Mouse (Mus musculus) right cerebral cortex, adult 18-20 months (tissue): Measurements from ENCODE around the gene Lix1l.

Source experiments
- DNase-seq: peaks from one replicate; pipeline ENCODE4 v3.0.0; 2022; ENCODE audit warnings: mixed read lengths

Gene Lix1l

GRCm38 (mm10) chr3:96566661-96567450 lies 34.1 kb upstream of the Lix1l start:
- DNase-seq, result no peak

- DNase-seq, result no peak
These were observed 32.3 kb upstream of the Lix1l start for GRCm38 (mm10) chr3:96568605-96569004.

DNA sequence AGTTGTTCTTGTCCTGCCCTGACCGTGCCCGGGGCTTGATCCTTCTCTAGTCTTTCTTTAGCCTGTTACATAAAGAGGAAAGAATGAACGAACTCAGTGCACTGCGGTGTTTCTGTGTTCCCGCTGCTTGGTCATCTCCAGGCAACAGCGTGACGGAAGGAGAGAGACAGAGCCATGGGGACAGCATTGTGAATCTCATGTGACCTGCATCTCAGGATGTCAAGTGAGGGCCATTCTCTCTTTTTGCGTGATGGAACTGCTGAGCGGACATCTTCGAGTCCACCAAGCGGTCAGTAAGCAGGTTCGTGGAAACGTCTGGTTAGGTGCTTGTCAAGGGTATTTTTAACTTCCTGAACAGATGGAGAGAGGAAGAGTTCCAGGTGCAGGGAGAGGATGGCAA lies 31.4 kb upstream of the Lix1l start:
- no peak for DNase-seq

DNA sequence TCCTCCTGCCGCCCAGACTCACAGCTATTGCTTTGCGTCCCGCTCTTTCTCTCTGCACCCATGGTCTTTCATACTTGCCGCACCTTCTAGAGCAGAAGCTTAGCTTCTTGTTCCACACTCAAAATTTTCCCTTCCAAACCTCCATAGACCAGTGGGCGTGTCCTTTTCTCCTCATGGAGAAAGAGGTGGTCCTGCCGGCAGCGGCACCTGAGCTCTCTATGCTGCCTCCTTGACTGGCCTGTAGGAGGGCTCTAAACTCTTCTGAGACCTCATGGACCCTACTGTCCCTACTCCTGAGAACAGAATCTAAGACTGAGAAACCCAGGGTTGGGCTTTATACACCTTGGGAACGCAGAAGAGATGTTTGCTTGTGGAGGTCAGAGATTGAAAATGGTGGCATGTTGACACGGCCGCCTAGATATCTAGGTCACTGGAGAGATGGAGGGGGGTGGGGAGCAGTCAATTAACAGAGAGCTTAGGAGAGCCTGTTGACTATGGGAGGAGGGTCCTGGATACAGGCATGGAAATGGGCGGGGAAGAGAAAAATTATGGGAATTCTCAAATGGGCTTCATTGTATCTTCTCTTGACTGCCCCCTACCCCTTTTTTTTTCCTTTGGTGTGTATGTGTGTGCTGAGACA lies 30.9 kb upstream of the Lix1l start:
- DNase-seq, result no peak

GRCm38 (mm10) chr3:96570643-96571042 lies 30.3 kb upstream of the Lix1l start:
- no peak for DNase-seq

- DNase-seq, result no peak
These were observed 29.6 kb upstream of the Lix1l start for GRCm38 (mm10) chr3:96571336-96571735.

DNA sequence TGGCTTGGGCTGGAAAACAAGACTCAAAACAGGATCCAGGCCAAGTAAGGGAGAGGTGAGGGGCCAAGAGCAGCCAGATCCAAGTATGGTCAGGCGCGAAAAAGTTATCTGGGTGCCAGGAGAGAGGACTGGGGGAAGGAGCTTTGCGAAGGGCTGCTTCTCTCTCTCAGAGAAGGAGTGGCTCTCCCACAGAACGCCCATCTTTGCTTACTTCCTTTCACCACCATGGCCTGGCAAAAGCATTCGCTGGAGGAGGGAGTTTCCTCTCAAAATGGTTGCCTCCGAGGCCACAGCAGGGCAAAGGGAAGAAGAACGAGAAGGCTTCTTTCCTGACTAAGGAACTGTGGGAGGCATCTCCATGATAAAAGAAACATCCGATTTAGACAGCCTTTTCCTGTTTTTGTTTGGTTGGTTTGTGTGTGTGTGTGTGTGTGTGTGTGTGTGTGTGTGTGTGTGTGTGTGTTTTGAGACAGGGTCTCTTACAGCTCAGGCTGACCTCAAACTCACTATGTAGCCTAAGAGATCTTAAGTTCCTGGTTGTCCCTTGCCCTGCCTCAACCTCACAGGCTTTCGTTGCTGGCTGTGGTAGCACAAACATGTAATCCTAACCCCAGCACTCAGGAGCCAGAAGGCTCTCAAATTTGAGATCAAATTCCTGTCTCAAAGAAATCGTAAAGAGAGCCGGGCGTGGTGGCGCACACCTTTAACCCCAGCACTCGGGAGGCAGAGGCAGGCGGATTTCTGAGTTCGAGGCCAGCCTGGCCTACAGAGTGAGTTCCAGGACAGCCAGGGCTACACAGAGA lies 28.9 kb upstream of the Lix1l start:
- no peak for DNase-seq

GRCm38 (mm10) chr3:96573611-96574511 lies 27.1 kb upstream of the Lix1l start:
- no peak for DNase-seq

- no peak for DNase-seq
These were observed 25.5 kb upstream of the Lix1l start for GRCm38 (mm10) chr3:96575272-96575984.

DNA sequence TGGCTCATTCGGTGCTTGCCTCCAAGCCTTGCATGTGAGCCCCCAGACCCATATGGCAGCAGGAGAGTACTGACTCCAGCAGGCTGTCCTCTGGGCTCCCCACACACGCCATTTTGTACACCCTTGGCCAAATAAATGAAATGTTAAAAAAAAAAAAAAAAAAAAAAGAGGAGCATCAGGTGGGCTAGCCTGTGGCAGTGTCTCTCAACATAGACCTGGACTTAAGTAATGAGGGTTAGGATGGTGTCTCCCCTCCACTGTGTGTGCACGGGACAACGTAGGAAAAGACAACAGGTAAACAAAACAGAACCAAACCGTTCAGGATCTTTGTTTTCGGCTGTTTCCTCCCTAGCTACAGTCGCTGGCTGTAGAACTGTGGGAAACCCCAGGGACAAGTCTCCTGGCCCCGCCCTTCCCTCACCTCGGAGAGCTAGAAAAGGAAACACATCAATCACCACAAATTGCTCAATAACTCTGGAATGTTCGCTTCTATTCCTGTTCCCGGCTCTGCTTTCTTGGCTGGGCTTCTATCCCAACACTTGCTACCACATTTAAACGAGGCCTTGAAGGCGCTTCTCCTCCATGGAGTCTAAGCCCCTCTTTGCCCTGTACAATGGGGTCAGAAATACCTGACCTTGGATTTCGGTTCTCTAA lies 24.8 kb upstream of the Lix1l start:
- DNase-seq, result peak; percentile 17

- peak; percentile 95 for DNase-seq
These were observed 24.0 kb upstream of the Lix1l start, which contains the start of gene Gm16253 for GRCm38 (mm10) chr3:96576690-96577541. Gm16253 (plus strand) TSS chr3:96576984.

DNA sequence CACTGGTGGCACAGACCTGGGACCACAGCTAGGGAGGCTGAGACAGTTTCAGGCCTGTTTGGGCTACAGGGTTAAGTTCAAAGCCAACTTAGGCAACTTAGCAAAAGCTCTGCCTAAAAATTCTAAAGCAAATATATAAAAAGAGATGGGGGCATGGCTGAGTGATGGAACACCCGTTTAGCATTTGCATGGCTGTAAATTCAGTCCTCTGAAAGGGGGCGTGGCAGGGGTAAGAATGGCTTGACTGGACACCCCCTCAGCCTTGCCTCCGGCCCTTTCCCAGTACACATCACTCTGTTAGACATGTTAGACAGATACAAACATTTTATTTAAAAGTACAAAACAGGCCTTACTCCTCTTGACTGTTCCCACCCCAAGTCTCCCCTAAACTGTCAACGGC lies 23.4 kb upstream of the Lix1l start:
- no peak for DNase-seq

DNA sequence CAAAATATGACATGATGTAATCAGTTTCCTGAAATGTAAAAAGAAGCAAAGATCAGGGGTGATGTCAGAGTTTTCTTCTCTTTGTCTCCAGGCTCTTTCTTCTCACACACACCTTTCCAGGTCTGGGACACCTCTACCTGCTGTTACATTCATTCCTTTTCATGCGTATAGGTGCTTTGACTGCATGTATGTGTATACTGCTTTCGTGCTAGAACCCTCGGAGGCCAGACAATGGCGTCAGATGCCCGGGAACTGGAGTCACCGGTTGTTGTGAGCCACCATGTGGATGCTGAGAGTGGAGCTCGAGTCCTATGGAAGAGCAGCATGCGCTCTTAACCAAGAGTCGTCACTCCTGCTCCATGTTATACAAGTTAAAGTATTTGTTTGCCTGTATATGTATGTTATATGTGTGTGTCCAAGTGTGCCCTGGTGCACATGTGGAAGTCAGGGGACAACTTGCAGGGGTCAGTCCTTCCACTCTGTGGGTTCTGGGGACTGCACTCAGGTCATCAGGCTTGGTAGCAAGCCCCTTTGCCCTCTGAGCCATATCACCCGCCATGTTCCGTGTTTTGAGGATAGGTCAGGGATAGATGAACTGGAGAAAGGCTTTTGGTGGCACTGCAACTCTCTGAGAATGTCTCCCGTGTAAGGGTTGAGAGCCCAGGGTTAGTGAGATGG lies 22.2 kb upstream of the Lix1l start:
- DNase-seq, result no peak

DNA sequence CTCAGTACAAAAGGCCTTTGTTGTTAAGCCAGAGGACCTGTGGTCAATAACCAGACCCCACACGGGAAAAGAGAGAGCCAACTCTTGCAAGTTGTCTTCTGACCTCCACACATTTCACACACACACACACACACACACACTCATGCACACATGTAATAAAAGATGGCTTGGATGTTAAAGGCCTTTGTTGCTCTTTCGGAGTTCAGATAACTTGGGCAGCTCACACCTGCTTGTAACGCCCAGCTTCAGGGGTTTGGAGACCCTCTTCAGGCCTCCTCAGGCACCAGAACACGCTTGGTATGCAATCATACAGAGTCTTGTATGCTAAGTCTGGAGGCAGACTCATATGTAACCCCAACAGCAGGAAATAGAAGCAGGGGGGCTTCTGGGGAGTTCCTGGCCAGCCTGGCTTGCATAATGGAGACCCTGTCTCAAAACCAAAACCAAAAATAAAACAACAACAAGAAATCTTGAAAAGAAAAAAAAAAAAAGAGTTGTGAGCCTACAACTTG lies 21.7 kb upstream of the Lix1l start:
- no peak for DNase-seq

DNA sequence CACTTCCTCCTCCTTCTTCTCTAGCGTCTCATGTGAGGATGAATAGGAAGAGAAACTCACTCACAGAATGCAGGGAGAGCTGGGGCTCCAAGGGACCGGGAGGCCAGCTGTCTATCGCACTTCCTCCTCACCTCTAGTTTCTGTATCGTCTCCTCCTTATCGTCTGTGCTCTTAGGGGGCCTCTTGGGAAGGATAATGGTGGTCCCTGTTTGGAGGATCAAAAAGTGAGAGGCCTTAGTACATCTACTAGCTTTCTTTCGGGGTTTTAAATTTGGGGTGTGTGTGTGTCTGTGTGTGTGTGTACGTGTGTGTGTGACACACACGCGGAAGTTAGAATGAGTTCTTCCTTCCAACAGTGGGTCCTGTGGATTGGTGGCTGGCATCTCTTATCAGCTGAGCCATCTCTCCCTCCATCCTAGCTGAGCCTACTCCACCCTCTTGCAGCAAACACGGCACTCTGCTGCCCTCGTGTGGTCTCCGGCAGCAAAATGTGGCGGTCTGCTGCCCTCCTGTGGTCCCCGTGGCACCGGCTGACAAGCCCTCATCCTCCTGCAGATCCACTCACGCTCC lies 21.0 kb upstream of the Lix1l start:
- peak; percentile 94 for DNase-seq

- DNase-seq, result no peak
These were observed 19.8 kb upstream of the Lix1l start for GRCm38 (mm10) chr3:96581141-96581540.

DNA sequence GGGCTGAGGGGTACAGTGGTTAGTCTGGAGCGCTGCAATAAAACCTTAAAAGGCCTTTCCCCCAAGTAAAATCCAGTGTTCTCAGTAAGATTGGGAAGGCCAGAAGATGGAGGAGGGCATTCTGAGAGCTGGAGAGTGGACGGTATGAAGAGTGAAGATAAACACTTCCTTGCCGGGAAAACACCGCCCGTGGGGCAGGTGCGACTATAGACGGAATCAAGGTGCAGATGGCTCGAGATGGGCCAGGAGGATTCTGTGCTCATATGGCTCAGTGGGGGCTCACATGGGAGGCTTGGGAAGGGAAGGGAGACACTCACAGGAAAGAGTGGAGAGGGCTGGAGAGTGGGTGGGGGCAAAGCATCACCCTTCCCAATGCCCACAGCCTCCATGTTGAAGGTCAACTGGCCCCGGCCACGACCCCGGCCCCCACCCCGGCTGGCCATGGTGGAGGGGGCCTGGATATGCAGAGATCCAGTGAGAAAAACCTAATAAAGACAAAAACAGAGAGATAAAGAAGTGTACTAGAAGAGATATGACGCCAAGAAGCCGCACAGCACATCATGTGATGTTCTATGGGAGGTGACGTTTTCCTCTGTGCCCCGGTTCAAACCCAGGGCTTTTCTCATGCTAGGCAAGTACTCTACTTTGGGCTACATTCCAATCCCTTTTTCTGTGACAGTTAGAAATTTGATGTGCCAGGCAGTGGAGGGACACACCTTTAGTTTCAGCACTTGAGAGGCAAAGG lies 19.0 kb upstream of the Lix1l start:
- DNase-seq, result no peak

DNA sequence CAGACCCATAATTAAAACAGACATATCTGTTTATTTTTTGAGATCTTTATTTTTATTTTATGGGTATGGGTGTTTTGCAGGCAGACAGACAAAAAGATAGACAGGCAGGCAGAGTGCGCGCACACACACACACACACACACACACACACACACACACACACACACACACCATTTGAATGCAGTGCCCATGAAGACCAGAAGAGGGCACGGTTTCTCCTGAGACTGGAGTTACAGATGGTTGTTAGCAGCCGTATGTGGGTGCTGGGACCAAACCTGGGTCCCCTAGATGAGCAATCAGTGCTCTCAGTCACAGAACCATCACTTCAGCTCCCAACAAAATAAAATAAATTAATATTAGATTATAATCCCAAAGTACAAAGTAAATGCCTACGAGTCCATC lies 17.6 kb upstream of the Lix1l start:
- no peak for DNase-seq
